26 mouse cellular contexts compared by ENCODE assay signal in genomic region chr5:51616877-51617276, GRCm38 (mm10). TPM values are rescaled to one million over a fixed set of nuclear protein-coding genes. Genes with fewer than 3 reads are reported as not detected.
DNase-seq lines count a peak whose midpoint lies in the region; ATAC-seq and TF ChIP-seq lines count a peak whose summit lies in the region.
"Had no signal": no experiment of that assay in that cellular context is flagged by ENCODE, and none has a peak within 500 bp of the region (broad histone marks: within the 10 kb centered on the region; RNA-seq: fewer than 3 reads in every experiment).

No protein-coding gene starts in this region.

- H3K4me3 ChIP-seq in kidney, adult 2 months (ENCODE audit: insufficient read depth, low read depth, low read length), result no peak overlapping the region
- H3K4me3 ChIP-seq in kidney, embryonic 16.5 days (ENCODE audit: low read length), result no peak overlapping the region
- H3K4me3 ChIP-seq: embryonic facial prominence, embryonic 12.5 days; embryonic facial prominence, embryonic 15.5 days; gastrocnemius, adult 2 months; heart, embryonic 10.5 days; heart, embryonic 13.5 days had no signal

- no peaks in the 10 kb centered on the region for H3K4me1 ChIP-seq in kidney, adult 2 months (ENCODE audit: control insufficient read depth, insufficient read depth, low read length)
- H3K4me1 ChIP-seq in kidney, embryonic 16.5 days (ENCODE audit: insufficient read depth, low read length), result no peaks in the 10 kb centered on the region
- H3K4me1 ChIP-seq: embryonic facial prominence, embryonic 12.5 days; embryonic facial prominence, embryonic 15.5 days; heart, embryonic 10.5 days; heart, embryonic 13.5 days had no signal

- peak; percentile 59 for DNase-seq in kidney, adult 2 months
- DNase-seq in kidney, postnatal 4 days, result no peak
- DNase-seq in kidney, postnatal 25 days, result no peak
- DNase-seq in 3T3-L1 (ENCODE audit: low read depth, low spot score), result peak; percentile 60
- no peak for DNase-seq in right cerebral cortex, postnatal 25 days
- DNase-seq: adrenal gland, adult 8-10 months; adrenal gland, postnatal 25 days; cerebellum, adult 11-12 months; cerebellum, adult 8-10 months; cerebellum, postnatal 36 days; embryo, embryonic 11 days; forebrain, postnatal 0 days; gastrocnemius, adult 2 months; gastrocnemius, postnatal 14 days; heart, adult 18-20 months; heart, postnatal 14 days; heart, postnatal 4 days had no signal

- H3K36me3 ChIP-seq in kidney, adult 2 months (ENCODE audit: control insufficient read depth, insufficient read depth, low read length), result no peaks in the 10 kb centered on the region
- H3K36me3 ChIP-seq in kidney, embryonic 16.5 days (ENCODE audit: insufficient read depth, low read length), result no peaks in the 10 kb centered on the region
- H3K36me3 ChIP-seq: embryonic facial prominence, embryonic 12.5 days; embryonic facial prominence, embryonic 15.5 days; heart, embryonic 10.5 days; heart, embryonic 13.5 days had no signal

- no peak for TF ChIP-seq CTCF in kidney, adult 2 months (conservative IDR thresholded peaks at IDR 0.05; ENCODE audit: insufficient read depth, insufficient read length, low read depth, low read length)

- H3K4me2 ChIP-seq in kidney, embryonic 16.5 days (replicated peaks; ENCODE audit: low read depth, low read length), result no peak overlapping the region
- H3K4me2 ChIP-seq: embryonic facial prominence, embryonic 12.5 days; embryonic facial prominence, embryonic 15.5 days; heart, embryonic 13.5 days; hindbrain, embryonic 14.5 days had no signal

- no peak overlapping the region for H3K27ac ChIP-seq in kidney, adult 2 months (ENCODE audit: insufficient read depth, low read depth, low read length)
- no peak overlapping the region for H3K27ac ChIP-seq in kidney, embryonic 16.5 days (ENCODE audit: low read length)
- H3K27ac ChIP-seq: embryonic facial prominence, embryonic 12.5 days; embryonic facial prominence, embryonic 15.5 days; gastrocnemius, adult 2 months; heart, embryonic 10.5 days; heart, embryonic 13.5 days; hindbrain, embryonic 14.5 days; hindbrain, postnatal 0 days had no signal

- peak; percentile 83 for ATAC-seq in kidney, embryonic 16.5 days (ENCODE audit: low FRiP score, low TSS enrichment)
- ATAC-seq: activated CD4-positive, CD25-positive, alpha-beta regulatory T cell, adult 4 months; forebrain, embryonic 14.5 days; forebrain, postnatal 0 days; hindbrain, postnatal 0 days had no signal

- no peaks in the 10 kb centered on the region for H3K27me3 ChIP-seq in kidney, adult 2 months (replicated peaks; ENCODE audit: control insufficient read depth, insufficient read depth, low read length)
- H3K27me3 ChIP-seq in kidney, embryonic 16.5 days (ENCODE audit: insufficient read depth, low read length), result no peaks in the 10 kb centered on the region
- H3K27me3 ChIP-seq: embryonic facial prominence, embryonic 12.5 days; embryonic facial prominence, embryonic 15.5 days; heart, embryonic 13.5 days had no signal

- whole genome bisulfite sequencing in kidney, adult 2 months, result 58% methylated on average over 1 of the region's 1 CpGs
- 47% methylated on average over 1 of the region's 1 CpGs for WGBS in kidney, embryonic 16.5 days

- no peak overlapping the region for H3K9ac ChIP-seq in kidney, embryonic 16.5 days (replicated peaks; ENCODE audit: low read length)
- H3K9ac ChIP-seq: embryonic facial prominence, embryonic 12.5 days; embryonic facial prominence, embryonic 15.5 days; forebrain, postnatal 0 days; heart, embryonic 13.5 days; hindbrain, embryonic 14.5 days had no signal

- H3K9me3 ChIP-seq in kidney, embryonic 16.5 days (ENCODE audit: low read length), result peaks cover 4% of the 10 kb centered on the region; the same call in 1 of the 2 replicates
- H3K9me3 ChIP-seq: embryonic facial prominence, embryonic 12.5 days; embryonic facial prominence, embryonic 15.5 days; heart, embryonic 10.5 days had no signal

- TF ChIP-seq POLR2A in kidney, adult 2 months (IDR thresholded peaks at IDR 0.05; ENCODE audit: low read depth, low read length), result no peak

RNA-seq across cellular contexts. Expression of gene Ppargc1a, which starts 49.4 kb away (rescaled TPM):
- 23.0 and 23.1 TPM in 2 replicates for polyA plus RNA-seq in kidney, adult 2 months (2012; rRNA removed)
- polyA plus RNA-seq in kidney, embryonic 16.5 days (2015; fragmentation: Nextera tagmentation; extraction: Ambion mirVana), result 24.5 and 27.4 TPM in 2 replicates
- polyA plus RNA-seq: activated CD4-positive, CD25-positive, alpha-beta regulatory T cell, adult 4 months had no signal

Comparison
In these comparisons a context has a peak if more than half of its experiments do, and no peak if none do; other contexts are left out.
1. DNase-seq: peak in kidney, adult 2 months (single experiment) and 3T3-L1 (single experiment); none in kidney, postnatal 4 days (0 of 2), kidney, postnatal 25 days (0 of 2) and right cerebral cortex, postnatal 25 days (single experiment).